Mouse (Mus musculus) spleen, adult 2 months (tissue): ENCODE measurements around the gene Zc3h8. TPM values are rescaled to one million over a fixed set of nuclear protein-coding genes. Genes with fewer than 3 reads are reported as not detected.

Source experiments
- DNase-seq, 2 experiments: peaks; one replicate each; pipeline versions ENCODE4 v3.0.0 to v3.0.0-alpha.2; 2012 to 2021; ENCODE audit warnings: low spot score in 2 of 2, low read depth in 1 of 2
- H3K27ac ChIP-seq: fragments of 200-500 bp; 2 replicates; pipeline ENCODE4 v1.5.1; 2012; ENCODE audit warnings: low read length, inconsistent platforms; ENCODE audit not compliant: insufficient read depth
- H3K27me3 ChIP-seq: fragments of 200-500 bp; 2 replicates; pipeline ENCODE4 v1.6.1; 2012; ENCODE audit warnings: mild to moderate bottlenecking, moderate library complexity, low read length, inconsistent platforms; ENCODE audit not compliant: control insufficient read depth, insufficient read depth
- H3K36me3 ChIP-seq: fragments of 200-500 bp; 2 replicates; pipeline ENCODE4 v1.6.1; 2012; ENCODE audit warnings: mild to moderate bottlenecking, low read length, inconsistent platforms; ENCODE audit not compliant: control insufficient read depth, insufficient read depth
- H3K4me1 ChIP-seq: fragments of 200-500 bp; 2 replicates; pipeline ENCODE4 v1.6.1; 2011; ENCODE audit warnings: inconsistent platforms; ENCODE audit not compliant: control insufficient read depth, insufficient read depth, insufficient read length
- H3K4me3 ChIP-seq: fragments of 200-500 bp; 2 replicates; pipeline ENCODE4 v1.5.1; 2011; ENCODE audit warnings: mild to moderate bottlenecking, inconsistent platforms; ENCODE audit not compliant: insufficient read depth, insufficient read length; ENCODE audit errors: extremely low read depth
- CTCF ChIP-seq: fragments of 200-500 bp; IDR thresholded peaks from 2 replicates; pipeline ENCODE4 v1.5.1; 2011; ENCODE audit warnings: mild to moderate bottlenecking, inconsistent platforms; ENCODE audit not compliant: insufficient read depth, insufficient read length, insufficient replicate concordance; ENCODE audit errors: extremely low read depth
- POLR2A ChIP-seq: fragments of 200-500 bp; IDR thresholded peaks from 2 replicates; pipeline ENCODE4 v1.6.1; 2011; ENCODE audit warnings: low read depth, low read length, inconsistent platforms
- WGBS: fragments of 180-500 bp; shearing (Covaris S2); methylation state at CpG from one replicate; pipeline ENCODE4 v1.1.7; 2018; 5-methylcytosine and 5-hydroxymethylcytosine counted together
- polyA plus RNA-seq: library from polyadenylated mRNA; depleted of rRNA; stranded (reverse); fragments of >200 nt; gene quantifications from 2 replicates; pipeline ENCODE4 v1.2.3, GENCODE M21; 2012

The Zc3h8 gene
- polyA plus RNA-seq, 1 experiment, result 0.63 TPM

DNA sequence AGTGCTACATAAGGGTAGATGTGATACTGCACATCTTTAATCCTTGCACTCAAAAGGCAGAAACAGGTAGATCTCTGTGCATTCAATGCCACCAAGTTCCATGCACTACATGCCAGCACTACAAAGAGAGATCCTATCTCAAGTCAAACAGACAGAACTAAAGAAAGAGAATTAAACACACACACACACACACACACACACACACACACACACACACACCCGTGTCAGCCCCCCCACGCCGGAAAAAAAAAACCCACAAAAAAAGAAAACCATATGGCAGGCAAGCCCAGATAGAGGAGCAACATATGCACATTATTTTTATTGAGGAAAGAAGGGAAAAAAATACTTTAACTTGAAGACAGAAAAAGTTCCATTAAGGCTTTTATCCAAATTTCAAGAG, 15.4 kb downstream of the Zc3h8 start:
- Histone ChIP-seq H3K4me3 (no peak overlapping the region), H3K36me3 (peaks cover 15% of the 10 kb centered on the region), H3K4me1 (no peaks in the 10 kb centered on the region), H3K27ac (no peak overlapping the region), H3K27me3 (no peaks in the 10 kb centered on the region)
- TF ChIP-seq POLR2A (no peak), CTCF (no peak)
- no peak for DNase-seq
- WGBS, result 85% methylated on average over 3 of the region's 3 CpGs

DNA sequence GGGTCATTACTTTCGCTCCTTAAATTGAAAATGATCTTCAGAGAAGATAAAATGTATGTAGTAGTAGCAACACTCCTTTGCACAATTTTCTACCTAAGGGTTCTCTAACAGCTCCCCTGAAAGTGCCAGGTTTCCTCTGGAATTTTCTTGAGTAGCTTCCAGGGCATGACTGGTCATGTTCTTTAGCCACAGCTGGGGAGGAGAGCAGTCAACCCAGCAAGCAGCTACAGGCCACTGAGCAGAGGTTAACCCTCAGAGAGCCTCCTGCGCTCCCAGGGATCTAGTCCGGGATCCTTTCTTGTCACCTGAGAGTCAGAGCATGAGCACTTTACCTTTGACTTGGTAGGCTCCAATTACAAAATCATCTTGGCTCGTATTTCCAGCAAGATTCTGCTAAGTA, 19.1 kb downstream of the Zc3h8 start:
- Histone ChIP-seq H3K36me3 (peaks cover 7% of the 10 kb centered on the region), H3K4me1 (no peaks in the 10 kb centered on the region), H3K27me3 (no peaks in the 10 kb centered on the region), H3K4me3 (no peak overlapping the region), H3K27ac (no peak overlapping the region)
- no peak for DNase-seq
- no peak for TF ChIP-seq CTCF
- no peak for TF ChIP-seq POLR2A
- 93% methylated on average over 4 of the region's 4 CpGs for WGBS

DNA sequence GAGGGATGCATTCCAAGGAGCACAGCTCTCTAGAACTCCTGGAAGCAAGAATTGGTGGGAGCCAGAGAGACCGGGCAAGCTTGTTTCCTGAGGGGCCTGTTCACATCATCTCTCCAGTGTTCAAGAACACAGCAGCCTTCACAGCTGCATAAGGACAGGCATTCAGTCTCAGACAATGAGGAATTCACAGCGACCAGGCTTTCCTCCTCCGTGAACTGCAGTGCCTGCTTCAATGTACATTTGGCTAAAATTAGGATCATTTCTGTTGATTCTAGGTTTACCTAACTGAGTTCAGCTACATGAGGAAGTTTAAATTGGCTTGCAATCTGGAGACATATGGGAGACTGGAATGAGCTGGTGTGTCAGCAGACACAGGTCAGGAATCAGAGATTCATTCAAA, 27.3 kb downstream of the Zc3h8 start:
- TF ChIP-seq POLR2A (no peak), CTCF (no peak)
- Histone ChIP-seq H3K36me3 (no peaks in the 10 kb centered on the region), H3K27ac (no peak overlapping the region), H3K27me3 (no peaks in the 10 kb centered on the region), H3K4me3 (no peak overlapping the region), H3K4me1 (no peaks in the 10 kb centered on the region)
- 85% methylated on average over 3 of the region's 3 CpGs for WGBS
- no peak for DNase-seq

DNA sequence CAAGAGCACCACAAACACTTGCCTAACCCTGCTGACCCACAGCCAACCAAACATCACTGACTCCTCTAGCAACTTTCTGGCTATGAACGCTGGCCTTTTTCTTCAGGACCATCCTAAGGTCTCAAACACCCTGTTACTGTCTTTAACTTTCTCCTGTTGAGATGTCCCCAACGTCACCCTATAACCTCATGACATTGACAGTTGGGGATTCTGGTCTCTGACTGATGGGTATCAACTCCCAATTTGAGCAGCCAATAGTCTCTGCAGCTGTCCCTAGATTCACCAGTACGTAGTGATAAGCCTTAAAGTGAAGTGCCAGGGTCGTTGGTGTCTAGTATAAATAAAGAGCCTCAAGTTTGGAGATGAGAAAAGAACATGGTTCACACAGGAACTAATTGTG, 28.9 kb downstream of the Zc3h8 start:
- no peak for DNase-seq
- no peaks in the 10 kb centered on the region for H3K4me1 ChIP-seq
- H3K36me3 ChIP-seq, result no peaks in the 10 kb centered on the region
- H3K4me3 ChIP-seq, result no peak overlapping the region
- H3K27ac ChIP-seq, result no peak overlapping the region
- no peak for TF ChIP-seq CTCF
- no peak for TF ChIP-seq POLR2A
- no peaks in the 10 kb centered on the region for H3K27me3 ChIP-seq
- 76% methylated on average over 4 of the region's 4 CpGs for WGBS

DNA sequence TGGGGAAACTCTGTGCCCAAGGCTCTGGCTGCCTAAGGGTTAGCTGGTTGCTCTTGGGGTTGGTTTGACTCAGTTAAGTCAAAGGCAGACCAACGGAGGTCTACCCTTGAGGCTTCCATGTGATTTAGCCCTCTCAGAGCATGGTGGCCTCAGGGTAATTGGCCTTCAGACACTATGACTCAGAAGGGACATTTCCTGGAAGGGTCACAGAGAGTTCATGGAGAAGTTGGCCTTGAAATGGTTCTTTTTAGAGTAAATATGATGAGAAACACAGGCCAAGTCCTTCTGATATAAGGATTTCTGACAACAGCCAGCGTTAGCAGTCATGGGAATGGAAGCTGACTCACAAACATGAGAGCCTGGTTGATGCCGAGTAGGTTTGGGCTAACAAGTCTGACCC, 40.2 kb downstream of the Zc3h8 start:
- no peak for DNase-seq
- no peaks in the 10 kb centered on the region for H3K36me3 ChIP-seq
- no peak overlapping the region for H3K4me3 ChIP-seq
- TF ChIP-seq POLR2A (no peak), CTCF (no peak)
- no peak overlapping the region for H3K27ac ChIP-seq
- no peaks in the 10 kb centered on the region for H3K4me1 ChIP-seq
- no peaks in the 10 kb centered on the region for H3K27me3 ChIP-seq
- 77% methylated on average over 3 of the region's 3 CpGs for WGBS

DNA sequence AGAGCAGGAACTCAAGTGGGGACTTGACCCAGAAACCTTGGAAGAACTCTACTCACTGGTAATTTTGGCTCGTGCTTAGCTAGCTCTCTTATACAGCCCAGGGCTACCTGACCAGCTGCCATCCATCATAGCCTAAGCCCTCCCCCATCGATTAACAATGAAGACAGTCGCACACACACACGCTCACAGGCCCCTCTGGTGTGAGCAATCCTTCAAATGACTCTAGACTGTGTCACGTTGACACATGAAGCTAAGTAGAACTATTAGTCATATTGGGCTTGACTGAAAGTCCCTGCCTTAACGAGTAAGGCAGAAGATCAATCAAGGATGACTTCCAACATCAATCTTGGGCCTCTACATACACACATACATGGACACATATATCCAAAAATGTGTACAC, 41.0 kb downstream of the Zc3h8 start:
- no peak for DNase-seq
- no peak overlapping the region for H3K4me3 ChIP-seq
- H3K27me3 ChIP-seq, result no peaks in the 10 kb centered on the region
- WGBS, result 86% methylated on average over 6 of the region's 6 CpGs
- no peak overlapping the region for H3K27ac ChIP-seq
- H3K36me3 ChIP-seq, result no peaks in the 10 kb centered on the region
- H3K4me1 ChIP-seq, result no peaks in the 10 kb centered on the region
- TF ChIP-seq CTCF (no peak), POLR2A (no peak)

DNA sequence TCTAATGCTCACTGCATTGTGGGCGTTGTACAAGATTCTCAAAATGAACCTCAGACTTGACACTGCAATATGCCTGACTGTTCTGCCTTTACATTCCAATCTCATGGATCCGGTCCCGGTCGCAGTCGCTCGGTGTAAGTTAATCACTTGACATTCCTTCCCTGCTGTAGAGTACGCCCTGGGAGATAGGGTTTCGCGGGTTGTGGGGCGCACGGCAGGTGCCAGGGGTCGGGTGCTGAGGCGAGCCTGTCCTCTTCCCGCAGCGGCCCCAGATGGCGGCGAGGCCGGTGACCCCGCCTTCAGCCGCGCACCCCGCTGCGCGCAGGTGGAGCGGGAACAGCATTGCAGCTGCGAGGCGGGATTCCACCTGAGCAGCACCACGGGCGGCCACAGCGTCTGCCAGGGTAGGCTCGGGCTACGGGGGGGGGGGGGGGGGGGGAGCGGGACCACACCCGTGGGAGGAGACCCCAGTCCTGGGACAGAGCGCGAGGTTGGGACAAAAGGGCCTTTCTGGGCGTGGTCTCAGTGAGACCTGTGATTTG, 51.6 kb downstream of the Zc3h8 start:
- TF ChIP-seq CTCF, result no peak
- TF ChIP-seq POLR2A, result no peak
- no peak overlapping the region for H3K4me3 ChIP-seq
- no peak overlapping the region for H3K27ac ChIP-seq
- H3K4me1 ChIP-seq, result no peaks in the 10 kb centered on the region; the same call in 1 of the 2 replicates
- no peak for DNase-seq
- WGBS, result 15% methylated on average over 32 of the region's 37 CpGs
- H3K27me3 ChIP-seq, result 0 out of 2 replicates have a peak, but pooled peaks cover 1% of the 10 kb centered on the region
- no peaks in the 10 kb centered on the region for H3K36me3 ChIP-seq
